Mouse (Mus musculus) Muller cell, postnatal 12 days (primary cell): ENCODE measurements at regions not wholly inside any gene's neighbourhood (a gene's known extent, or its start where the extent isn't known, plus 50 kb on each side); places are given as distances from the start of the nearest gene placed in this dataset.
A peak's percentile ranks its signal among the peaks of the same experiment; 100 is the strongest.

Experiments
- DNase-seq: peaks from one replicate; pipeline ENCODE4 v3.0.0-alpha.2; 2015; ENCODE audit errors: inconsistent ontology term

- peak; percentile 45 for DNase-seq
Measured at GRCm38 (mm10) chr4:33552856-33553255, 242.7 kb downstream of the Rngtt start.

- DNase-seq = no peak
Measured at GRCm38 (mm10) chr4:33554606-33555005, 244.5 kb downstream of the Rngtt start.

- peak; percentile 36 for DNase-seq
Measured at GRCm38 (mm10) chr4:33555231-33555933, 245.3 kb downstream of the Rngtt start.

- DNase-seq = peak; percentile 75
Measured at GRCm38 (mm10) chr4:33555966-33556365, 245.9 kb downstream of the Rngtt start.

- DNase-seq = no peak
Measured at GRCm38 (mm10) chr4:33556661-33557540, 246.8 kb downstream of the Rngtt start.

GRCm38 (mm10) chr4:33570274-33570673 is 260.2 kb downstream of the Rngtt start:
- DNase-seq = no peak

GRCm38 (mm10) chr4:33571351-33571750 is 261.2 kb downstream of the Rngtt start:
- no peak for DNase-seq

GRCm38 (mm10) chr4:33577631-33578030 is 267.5 kb downstream of the Rngtt start:
- no peak for DNase-seq

- DNase-seq = no peak
Measured at GRCm38 (mm10) chr4:33580491-33580890, 270.4 kb downstream of the Rngtt start.

- DNase-seq = peak; percentile 53
Measured at GRCm38 (mm10) chr4:33581180-33581591, 271.1 kb downstream of the Rngtt start.

GRCm38 (mm10) chr4:33581766-33582525 is 271.8 kb downstream of the Rngtt start:
- DNase-seq = no peak

GRCm38 (mm10) chr4:33582986-33583720 is 273.0 kb downstream of the Rngtt start:
- DNase-seq = no peak

GRCm38 (mm10) chr4:33583979-33584907 is 274.1 kb downstream of the Rngtt start:
- DNase-seq = no peak

- DNase-seq = no peak
Measured at GRCm38 (mm10) chr4:33585821-33586220, 275.7 kb downstream of the Rngtt start.

GRCm38 (mm10) chr4:33586290-33586614 is 276.1 kb downstream of the Rngtt start:
- DNase-seq = no peak

GRCm38 (mm10) chr4:33586615-33587451 is 276.7 kb downstream of the Rngtt start:
- DNase-seq = peak; percentile 58

GRCm38 (mm10) chr4:33587666-33588065 is 277.6 kb downstream of the Rngtt start:
- DNase-seq = peak; percentile 90

GRCm38 (mm10) chr4:33588127-33588526 is 278.0 kb downstream of the Rngtt start:
- no peak for DNase-seq

GRCm38 (mm10) chr4:33589207-33589606 is 279.1 kb downstream of the Rngtt start:
- peak; percentile 40 for DNase-seq
